Mouse (Mus musculus) midbrain, embryonic 13.5 days (tissue): ENCODE data around the gene Palld. TPM values are rescaled to one million over a fixed set of nuclear protein-coding genes. Genes with fewer than 3 reads are reported as not detected.

Experiments
- ATAC-seq: fragments of 200-750 bp; cut with Nextera tagmentation; 2 replicates; pipeline ENCODE4 v1.8.0; 2017; ENCODE audit warnings: mild to moderate bottlenecking, moderate TSS enrichment, moderate library complexity
- H3K27ac ChIP-seq: fragments of 300-500 bp; sonication (generic); 2 replicates; pipeline ENCODE4 v1.5.1; 2015; ENCODE audit warnings: inconsistent platforms, mild to moderate bottlenecking, moderate library complexity
- H3K27me3 ChIP-seq: fragments of 300-500 bp; sonication (generic); 2 replicates; pipeline ENCODE4 v1.6.1; 2015; ENCODE audit warnings: mild to moderate bottlenecking, inconsistent platforms
- H3K36me3 ChIP-seq: fragments of 300-500 bp; sonication (generic); 2 replicates; pipeline ENCODE4 v1.6.1; 2015; ENCODE audit warnings: mild to moderate bottlenecking, inconsistent platforms
- H3K4me1 ChIP-seq: fragments of 300-500 bp; sonication (generic); replicated peaks from 2 replicates; pipeline ENCODE4 v1.6.1; 2015; ENCODE audit warnings: inconsistent platforms
- H3K4me2 ChIP-seq: fragments of 300-500 bp; sonication (generic); replicated peaks from 2 replicates; pipeline ENCODE4 v1.6.1; 2015; ENCODE audit warnings: moderate library complexity, mild to moderate bottlenecking, inconsistent platforms
- H3K4me3 ChIP-seq: fragments of 300-500 bp; sonication (generic); replicated peaks from 2 replicates; pipeline ENCODE4 v1.5.1; 2015; ENCODE audit warnings: mild to moderate bottlenecking, inconsistent platforms
- H3K9ac ChIP-seq: fragments of 300-500 bp; sonication (generic); replicated peaks from 2 replicates; pipeline ENCODE4 v1.6.1; 2015; ENCODE audit warnings: mild to moderate bottlenecking, inconsistent platforms
- H3K9me3 ChIP-seq: fragments of 300-500 bp; sonication (generic); 2 replicates; pipeline ENCODE4 v1.6.1; 2016; ENCODE audit warnings: mild to moderate bottlenecking, inconsistent platforms
- WGBS: fragments of 180-500 bp; shearing (Covaris S2); methylation state at CpG from one replicate; pipeline ENCODE4 v1.1.7; 2015; 5-methylcytosine and 5-hydroxymethylcytosine counted together
- polyA plus RNA-seq: library from polyadenylated mRNA; unstranded; fragments of >200 nt; fragmentation: Nextera tagmentation; extraction: Ambion mirVana; gene quantifications from 2 replicates; pipeline ENCODE4 v1.2.1, GENCODE M21; 2015

Gene Palld
- polyA plus RNA-seq, 1 experiment from 2014 or later = 27.6 TPM

GRCm38 (mm10) chr8:61569721-61570120, 332.8 kb downstream of the Palld start:
- WGBS = 75% methylated on average over 4 of the region's 4 CpGs
- H3K9me3 ChIP-seq = no peaks in the 10 kb centered on the region

DNA sequence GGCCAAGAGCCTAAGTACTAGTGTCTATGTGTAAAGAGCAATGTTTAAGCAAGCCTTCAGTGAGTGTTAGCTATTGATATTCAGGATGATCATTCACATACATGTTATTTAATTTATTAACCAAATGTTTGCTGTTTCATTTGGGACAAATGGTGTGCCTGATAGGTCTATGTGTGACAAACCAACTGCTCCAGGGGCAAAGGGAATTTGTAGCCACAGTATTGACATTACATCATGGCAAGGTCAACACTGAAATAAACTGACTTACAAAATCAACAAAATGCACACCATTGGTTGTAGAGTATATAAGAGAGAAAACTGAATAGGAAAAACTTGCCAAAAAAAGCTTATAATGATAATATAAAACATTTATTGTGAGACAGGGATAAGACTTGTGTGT, 333.3 kb downstream of the Palld start:
- H3K27ac ChIP-seq = no peak overlapping the region
- no peaks in the 10 kb centered on the region for H3K9me3 ChIP-seq
- no peaks in the 10 kb centered on the region for H3K4me1 ChIP-seq
- no peak overlapping the region for H3K4me3 ChIP-seq
- no peaks in the 10 kb centered on the region for H3K36me3 ChIP-seq
- no peak for ATAC-seq
- H3K27me3 ChIP-seq = no peaks in the 10 kb centered on the region
- no peak overlapping the region for H3K9ac ChIP-seq
- H3K4me2 ChIP-seq = no peak overlapping the region

More at GRCm38 (mm10) chr8:61569721-61570120, 332.8 kb downstream of the Palld start:
- no peak overlapping the region for H3K27ac ChIP-seq
- H3K27me3 ChIP-seq = no peaks in the 10 kb centered on the region
- H3K4me2 ChIP-seq = no peak overlapping the region
- no peak overlapping the region for H3K4me3 ChIP-seq
- no peaks in the 10 kb centered on the region for H3K36me3 ChIP-seq
- no peak overlapping the region for H3K9ac ChIP-seq
- ATAC-seq = no peak
- no peaks in the 10 kb centered on the region for H3K4me1 ChIP-seq

DNA sequence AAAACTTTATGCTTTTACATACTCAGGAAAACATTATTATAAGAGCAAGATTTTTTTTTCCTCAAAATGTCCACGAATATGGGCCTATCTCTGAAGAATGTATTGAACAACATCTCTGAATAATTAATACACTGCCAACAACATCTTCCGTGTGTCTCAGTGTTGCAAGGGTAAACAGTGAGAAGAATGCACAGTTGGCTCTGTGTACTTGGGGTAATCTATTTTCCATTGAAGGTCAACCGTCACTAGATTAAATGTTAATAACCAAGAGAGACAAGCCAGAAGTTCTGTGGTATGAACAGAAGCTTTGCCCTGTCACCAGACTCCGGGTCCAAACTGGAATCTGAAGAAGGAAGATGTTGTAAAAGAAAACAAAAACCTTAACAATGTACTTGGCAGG, 339.1 kb downstream of the Palld start:
- Histone ChIP-seq H3K4me3 (no peak overlapping the region), H3K27me3 (no peaks in the 10 kb centered on the region), H3K27ac (no peak overlapping the region), H3K4me2 (no peak overlapping the region), H3K36me3 (no peaks in the 10 kb centered on the region), H3K9ac (no peak overlapping the region), H3K4me1 (no peaks in the 10 kb centered on the region), H3K9me3 (no peaks in the 10 kb centered on the region)
- 84% methylated on average over 4 of the region's 4 CpGs for WGBS
- ATAC-seq = no peak

DNA sequence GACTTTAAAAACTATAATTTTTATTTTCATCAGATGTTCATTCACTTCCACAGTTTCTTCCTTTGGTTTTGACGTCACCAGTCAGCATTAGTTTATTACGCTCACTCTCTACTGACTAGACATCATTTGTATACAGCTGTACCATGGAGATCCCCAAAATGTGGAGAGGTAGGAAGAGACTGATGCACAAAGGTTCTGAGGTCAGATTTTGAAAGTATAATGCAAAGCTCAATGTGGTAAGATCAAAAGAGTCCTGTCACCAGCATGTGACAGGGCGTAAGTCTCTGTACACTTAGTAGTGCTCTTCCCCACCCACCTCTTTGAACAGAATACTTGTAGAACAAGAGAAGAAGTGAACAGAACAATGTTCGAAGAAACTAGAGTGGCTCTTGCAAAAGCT, 339.9 kb downstream of the Palld start:
- H3K4me2 ChIP-seq = no peak overlapping the region
- ATAC-seq = no peak
- WGBS = 89% methylated on average over 4 of the region's 4 CpGs
- no peaks in the 10 kb centered on the region for H3K9me3 ChIP-seq
- no peak overlapping the region for H3K9ac ChIP-seq
- H3K4me1 ChIP-seq = no peaks in the 10 kb centered on the region
- H3K27me3 ChIP-seq = no peaks in the 10 kb centered on the region
- H3K36me3 ChIP-seq = no peaks in the 10 kb centered on the region
- no peak overlapping the region for H3K27ac ChIP-seq
- no peak overlapping the region for H3K4me3 ChIP-seq

DNA sequence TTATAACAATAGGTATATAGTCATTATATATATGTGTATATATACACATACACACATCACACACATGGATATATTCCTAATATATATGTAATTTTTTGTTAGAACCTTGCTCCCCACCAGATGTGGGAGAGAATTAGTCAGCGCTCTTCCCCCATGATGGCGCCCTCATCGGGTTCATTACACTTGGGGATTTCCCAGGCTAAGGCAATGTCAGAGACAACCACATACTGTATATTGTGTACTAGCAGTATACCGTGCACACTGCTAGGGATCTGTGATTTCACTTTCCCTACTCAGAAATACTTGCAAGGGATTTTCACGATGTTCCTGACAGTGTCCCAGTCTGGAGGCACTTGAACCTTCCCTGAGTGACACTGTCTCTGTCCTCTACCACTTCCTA, 341.3 kb downstream of the Palld start:
- Histone ChIP-seq H3K4me1 (no peaks in the 10 kb centered on the region), H3K9me3 (no peaks in the 10 kb centered on the region), H3K27me3 (no peaks in the 10 kb centered on the region), H3K4me3 (no peak overlapping the region), H3K9ac (no peak overlapping the region), H3K36me3 (no peaks in the 10 kb centered on the region), H3K4me2 (no peak overlapping the region), H3K27ac (no peak overlapping the region)
- no peak for ATAC-seq
- WGBS = 97% methylated on average over 5 of the region's 5 CpGs

GRCm38 (mm10) chr8:61559979-61560378, 342.5 kb downstream of the Palld start:
- Histone ChIP-seq H3K27me3 (no peaks in the 10 kb centered on the region), H3K9me3 (no peaks in the 10 kb centered on the region), H3K9ac (no peak overlapping the region), H3K4me2 (no peak overlapping the region), H3K36me3 (no peaks in the 10 kb centered on the region), H3K4me3 (no peak overlapping the region), H3K27ac (no peak overlapping the region), H3K4me1 (peaks cover 7% of the 10 kb centered on the region)
- ATAC-seq = no peak
- 90% methylated on average over 4 of the region's 4 CpGs for WGBS

DNA sequence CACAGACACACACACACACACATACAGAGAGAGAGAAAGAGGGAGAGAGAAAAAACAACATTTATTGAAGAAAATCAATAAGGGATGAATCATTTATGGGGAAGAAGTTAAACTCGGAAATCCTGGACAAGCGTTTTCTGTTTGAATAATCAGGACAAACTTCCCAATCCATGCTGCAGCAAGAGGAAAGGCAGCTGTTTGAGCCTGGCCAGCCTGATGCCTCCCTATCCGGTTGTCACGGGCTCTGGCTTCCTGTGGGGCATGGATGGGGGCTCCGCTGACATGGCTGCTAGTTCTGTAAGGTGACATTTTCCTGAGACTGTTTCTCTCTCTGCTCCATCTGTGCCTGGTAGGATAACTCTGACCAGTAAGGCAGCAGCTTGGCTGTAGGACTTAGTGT, 343.0 kb downstream of the Palld start:
- Histone ChIP-seq H3K9me3 (no peaks in the 10 kb centered on the region), H3K27ac (no peak overlapping the region), H3K4me1 (peaks cover 10% of the 10 kb centered on the region), H3K9ac (no peak overlapping the region), H3K36me3 (no peaks in the 10 kb centered on the region), H3K4me3 (no peak overlapping the region), H3K4me2 (no peak overlapping the region), H3K27me3 (no peaks in the 10 kb centered on the region)
- WGBS = 82% methylated on average over 5 of the region's 5 CpGs
- no peak for ATAC-seq

DNA sequence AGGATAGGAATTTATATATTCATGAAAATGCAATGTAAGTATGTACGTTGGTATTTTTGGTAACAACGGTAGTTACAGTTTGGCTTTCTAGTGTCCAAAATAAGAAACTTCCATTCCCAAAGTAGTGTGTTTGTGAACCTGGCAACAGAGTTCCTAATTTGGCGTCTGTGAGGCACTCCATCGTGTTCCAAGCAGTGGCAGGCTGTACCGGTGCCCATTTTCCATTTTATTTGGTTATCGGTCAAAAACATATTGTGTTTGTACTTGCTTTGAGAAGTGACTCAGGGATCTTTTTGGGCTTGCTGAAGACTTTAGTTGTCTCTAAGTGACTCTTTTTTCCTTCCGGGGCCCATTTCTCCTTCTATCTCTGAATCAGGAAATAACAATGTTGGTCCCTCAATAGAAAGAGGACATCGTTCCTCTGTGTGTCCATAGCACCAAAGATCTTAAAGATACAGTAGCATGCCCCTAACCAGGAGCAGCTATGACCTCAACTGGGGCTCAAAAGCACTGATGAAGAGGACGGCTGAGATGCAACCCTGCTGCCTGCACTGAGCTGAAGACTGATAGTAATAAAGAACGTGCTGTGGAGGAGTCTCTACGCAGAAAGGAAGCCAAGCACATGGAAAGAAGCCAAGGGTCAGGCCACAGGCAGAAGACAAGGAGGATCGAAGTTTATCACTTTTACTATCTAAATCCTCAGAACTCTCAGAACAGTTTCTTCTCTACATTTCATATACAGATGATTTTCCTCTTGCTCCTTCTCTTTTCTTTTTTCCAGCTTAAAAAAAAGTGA, 344.2 kb downstream of the Palld start:
- WGBS = 91% methylated on average over 12 of the region's 12 CpGs

GRCm38 (mm10) chr8:61557036-61557435, 345.5 kb downstream of the Palld start:
- Histone ChIP-seq H3K4me2 (no peak overlapping the region), H3K9ac (no peak overlapping the region), H3K27me3 (no peaks in the 10 kb centered on the region), H3K9me3 (no peaks in the 10 kb centered on the region), H3K4me3 (no peak overlapping the region), H3K27ac (no peak overlapping the region), H3K36me3 (no peaks in the 10 kb centered on the region), H3K4me1 (peaks cover 10% of the 10 kb centered on the region)
- no peak for ATAC-seq

More for the DNA sequence above, 344.2 kb downstream of the Palld start:
- no peaks in the 10 kb centered on the region for H3K9me3 ChIP-seq
- H3K4me3 ChIP-seq = no peak overlapping the region
- peaks cover 10% of the 10 kb centered on the region for H3K4me1 ChIP-seq
- H3K36me3 ChIP-seq = no peaks in the 10 kb centered on the region
- ATAC-seq = no peak
- no peaks in the 10 kb centered on the region for H3K27me3 ChIP-seq
- H3K27ac ChIP-seq = no peak overlapping the region
- no peak overlapping the region for H3K4me2 ChIP-seq
- H3K9ac ChIP-seq = no peak overlapping the region

GRCm38 (mm10) chr8:61556219-61556618, 346.3 kb downstream of the Palld start:
- no peaks in the 10 kb centered on the region for H3K27me3 ChIP-seq
- 61% methylated on average over 8 of the region's 8 CpGs for WGBS

GRCm38 (mm10) chr8:61555343-61555742, 347.1 kb downstream of the Palld start:
- H3K4me3 ChIP-seq = no peak overlapping the region
- H3K36me3 ChIP-seq = peaks cover 1% of the 10 kb centered on the region
- H3K4me1 ChIP-seq = peaks cover 10% of the 10 kb centered on the region
- no peak overlapping the region; the same call in 1 of the 2 replicates for H3K27ac ChIP-seq
- H3K9me3 ChIP-seq = 0 out of 2 replicates have a peak, but pooled peaks cover under 1% of the 10 kb centered on the region
- H3K4me2 ChIP-seq = no peak overlapping the region
- no peak overlapping the region for H3K9ac ChIP-seq
- 33% methylated on average over 6 of the region's 6 CpGs for WGBS
- peak; percentile 88 for ATAC-seq
- no peaks in the 10 kb centered on the region for H3K27me3 ChIP-seq

More at GRCm38 (mm10) chr8:61556219-61556618, 346.3 kb downstream of the Palld start:
- Histone ChIP-seq H3K4me3 (no peak overlapping the region), H3K27ac (no peak overlapping the region), H3K4me2 (no peak overlapping the region), H3K9me3 (no peaks in the 10 kb centered on the region), H3K9ac (no peak overlapping the region), H3K36me3 (no peaks in the 10 kb centered on the region), H3K4me1 (peaks cover 10% of the 10 kb centered on the region)
- no peak for ATAC-seq

DNA sequence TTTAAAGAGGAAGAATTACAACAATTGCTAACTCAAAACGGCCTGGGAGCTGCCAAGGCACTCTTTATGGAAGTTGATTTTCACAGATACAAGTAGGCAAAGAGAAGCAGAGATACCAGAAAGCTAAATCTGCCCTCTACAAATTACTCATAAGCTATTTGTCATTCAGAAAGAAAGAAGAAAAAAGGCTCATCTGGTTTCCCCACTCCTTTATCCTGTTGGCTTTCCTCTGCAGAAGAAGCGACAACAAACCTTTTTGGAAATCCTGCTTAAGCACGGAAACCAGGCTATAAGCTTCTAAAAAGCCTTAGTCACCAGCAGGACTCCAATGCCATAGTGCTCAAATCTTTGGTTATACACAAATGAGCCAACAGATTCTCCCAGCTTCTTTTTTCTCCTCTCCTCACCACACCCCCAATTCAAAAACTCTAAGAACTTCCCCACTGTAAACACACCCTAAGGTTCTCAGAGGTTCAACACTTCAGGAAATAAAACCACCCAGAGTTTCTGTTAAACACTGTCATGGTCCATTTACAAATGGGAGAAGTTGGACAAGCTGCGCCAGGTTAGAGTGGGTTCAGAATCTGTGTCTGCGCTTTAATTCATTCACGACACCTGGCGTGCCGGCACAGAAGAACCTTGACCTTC, 349.6 kb downstream of the Palld start:
- no peak for ATAC-seq
- peaks cover 10% of the 10 kb centered on the region for H3K4me1 ChIP-seq
- no peaks in the 10 kb centered on the region for H3K27me3 ChIP-seq
- H3K9me3 ChIP-seq = peaks cover 15% of the 10 kb centered on the region
- no peak overlapping the region for H3K4me2 ChIP-seq
- H3K4me3 ChIP-seq = no peak overlapping the region
- peaks cover 24% of the 10 kb centered on the region for H3K36me3 ChIP-seq
- no peak overlapping the region for H3K9ac ChIP-seq
- 82% methylated on average over 8 of the region's 8 CpGs for WGBS
- H3K27ac ChIP-seq = no peak overlapping the region
